8 mouse cellular contexts compared by ENCODE assay signal in the genomic region with DNA sequence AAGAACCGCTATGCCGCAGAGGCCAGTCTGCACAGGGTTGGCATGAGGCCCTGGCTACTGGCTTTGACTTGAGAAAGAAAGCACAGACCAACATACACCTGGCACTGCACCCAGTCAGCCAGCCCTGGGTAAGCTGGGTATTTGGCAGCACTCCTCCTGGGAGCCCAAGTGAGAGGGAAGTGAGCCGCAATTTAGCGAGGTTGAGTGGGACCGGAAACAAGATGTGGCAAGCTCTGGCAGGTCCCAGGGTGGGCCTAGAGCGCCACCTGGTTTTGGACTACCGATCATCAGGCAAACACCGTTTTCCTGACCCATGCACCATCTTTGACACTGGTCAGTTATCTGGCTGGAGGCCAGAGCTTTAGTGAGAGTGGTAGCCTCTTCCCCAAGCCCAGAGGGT. TPM values are rescaled to one million over a fixed set of nuclear protein-coding genes. Genes with fewer than 3 reads are reported as not detected.
A peak's percentile ranks its signal among the peaks of the same experiment; 100 is the strongest.
DNase-seq lines count a peak whose midpoint lies in the region; ATAC-seq lines count a peak whose summit lies in the region.

No protein-coding gene starts in this region.

- ATAC-seq in embryonic facial prominence, embryonic 13.5 days (ENCODE audit: insufficient number of reproducible peaks, insufficient read depth, low FRiP score, low TSS enrichment, low read depth) = peak; percentile 12; the same call in 1 of the 2 replicates
- ATAC-seq in heart, embryonic 12.5 days (ENCODE audit: insufficient number of reproducible peaks, low FRiP score) = peak; percentile 37
- peak; percentile 52 for ATAC-seq in liver, embryonic 15.5 days (ENCODE audit: insufficient read depth)

- DNase-seq in CD4-positive helper T cell, adult 2 months (ENCODE audit: low read depth, low spot score) = peak; percentile 78
- DNase-seq in adrenal gland, adult 18-20 months (ENCODE audit: low spot score in 2 of 2) = peak; percentile 22 to 46
- peak; percentile 73 for DNase-seq in kidney, postnatal 10 days
- peak; percentile 70 to 74 for DNase-seq in natural killer cell, adult 2 months (ENCODE audit: low spot score in 2 of 2)
- DNase-seq in testis, postnatal 10 days (ENCODE audit: low spot score) = peak; percentile 70

- H3K4me2 ChIP-seq in embryonic facial prominence, embryonic 13.5 days = peak overlapping the region; percentile 18; the same call in 1 of the 2 replicates
- peak overlapping the region; percentile 51 for H3K4me2 ChIP-seq in heart, embryonic 12.5 days
- H3K4me2 ChIP-seq in liver, embryonic 15.5 days = peak overlapping the region; percentile 33

- H3K4me3 ChIP-seq in embryonic facial prominence, embryonic 13.5 days = no peak overlapping the region
- no peak overlapping the region for H3K4me3 ChIP-seq in heart, embryonic 12.5 days
- H3K4me3 ChIP-seq in liver, embryonic 15.5 days (replicated peaks) = no peak overlapping the region

- H3K27ac ChIP-seq in embryonic facial prominence, embryonic 13.5 days = no peak overlapping the region
- H3K27ac ChIP-seq in heart, embryonic 12.5 days (ENCODE audit: poor library complexity, severe bottlenecking) = no peak overlapping the region
- H3K27ac ChIP-seq in liver, embryonic 15.5 days (replicated peaks) = no peak overlapping the region

- H3K9me3 ChIP-seq in embryonic facial prominence, embryonic 13.5 days = no peaks in the 10 kb centered on the region
- H3K9me3 ChIP-seq in heart, embryonic 12.5 days (replicated peaks) = no peaks in the 10 kb centered on the region
- no peaks in the 10 kb centered on the region for H3K9me3 ChIP-seq in liver, embryonic 15.5 days (replicated peaks)

- H3K27me3 ChIP-seq in embryonic facial prominence, embryonic 13.5 days = no peaks in the 10 kb centered on the region; the same call in 1 of the 2 replicates
- 0 out of 2 replicates have a peak, but pooled peaks cover 5% of the 10 kb centered on the region for H3K27me3 ChIP-seq in heart, embryonic 12.5 days (replicated peaks)
- no peaks in the 10 kb centered on the region for H3K27me3 ChIP-seq in liver, embryonic 15.5 days

- 20% methylated on average over 8 of the region's 8 CpGs for WGBS in embryonic facial prominence, embryonic 13.5 days
- 14% methylated on average over 8 of the region's 8 CpGs for WGBS in heart, embryonic 12.5 days
- WGBS in liver, embryonic 15.5 days (ENCODE audit: insufficient replicate concordance) = 17% methylated on average over 8 of the region's 8 CpGs

- H3K36me3 ChIP-seq in embryonic facial prominence, embryonic 13.5 days = no peaks in the 10 kb centered on the region
- no peaks in the 10 kb centered on the region for H3K36me3 ChIP-seq in heart, embryonic 12.5 days
- H3K36me3 ChIP-seq in liver, embryonic 15.5 days (replicated peaks) = no peaks in the 10 kb centered on the region

- no peak overlapping the region for H3K9ac ChIP-seq in embryonic facial prominence, embryonic 13.5 days
- 0 out of 2 replicates have a peak overlapping the region, but pooled peaks have one; percentile 17 for H3K9ac ChIP-seq in heart, embryonic 12.5 days
- H3K9ac ChIP-seq in liver, embryonic 15.5 days = no peak overlapping the region

- peaks cover 11% of the 10 kb centered on the region for H3K4me1 ChIP-seq in embryonic facial prominence, embryonic 13.5 days
- H3K4me1 ChIP-seq in heart, embryonic 12.5 days (replicated peaks) = peaks cover 9% of the 10 kb centered on the region
- H3K4me1 ChIP-seq in liver, embryonic 15.5 days (replicated peaks) = peaks cover 8% of the 10 kb centered on the region

RNA-seq across cellular contexts. Expression of a gene that starts 38.7 kb away (rescaled TPM):
- total RNA-seq in adrenal gland, adult 18-20 months (2021) = 10 to 100 TPM; 15.6 to 17.9 TPM
- polyA plus RNA-seq in embryonic facial prominence, embryonic 13.5 days (2015; fragmentation: Nextera tagmentation; extraction: Ambion mirVana) = 93.1 and 106 TPM in 2 replicates
- polyA plus RNA-seq in heart, embryonic 12.5 days (2016; fragmentation: Nextera tagmentation; extraction: Ambion mirVana) = 100 and 105 TPM in 2 replicates
- 250 and 253 TPM in 2 replicates for polyA plus RNA-seq in liver, embryonic 15.5 days (2015; fragmentation: Nextera tagmentation; extraction: Ambion mirVana)
